Mouse (Mus musculus) c-Kit-positive CD71-positive TER-119-negative erythroid progenitor cells, embryonic 14.5 days (primary cell): ENCODE data around the gene Olfr150.
"Not testable (repeated sequence)": the region's sequence is repeated elsewhere in the genome, so short reads cannot be mapped to it uniquely, and the experiment has no call there.

Experiments used
- DNase-seq: peaks from one replicate; pipeline ENCODE4 v3.0.0-alpha.2; 2013; ENCODE audit warnings: low read depth

Olfr150 gene

GRCm38 (mm10) chr9:39730678-39731077, at the start of gene Olfr150:
Olfr150 (plus strand) TSS chr9:39730978.
- DNase-seq = no peak

- not testable (repeated sequence) for DNase-seq
Measured at GRCm38 (mm10) chr9:39701123-39701522, 29.7 kb upstream of the Olfr150 start.

DNA sequence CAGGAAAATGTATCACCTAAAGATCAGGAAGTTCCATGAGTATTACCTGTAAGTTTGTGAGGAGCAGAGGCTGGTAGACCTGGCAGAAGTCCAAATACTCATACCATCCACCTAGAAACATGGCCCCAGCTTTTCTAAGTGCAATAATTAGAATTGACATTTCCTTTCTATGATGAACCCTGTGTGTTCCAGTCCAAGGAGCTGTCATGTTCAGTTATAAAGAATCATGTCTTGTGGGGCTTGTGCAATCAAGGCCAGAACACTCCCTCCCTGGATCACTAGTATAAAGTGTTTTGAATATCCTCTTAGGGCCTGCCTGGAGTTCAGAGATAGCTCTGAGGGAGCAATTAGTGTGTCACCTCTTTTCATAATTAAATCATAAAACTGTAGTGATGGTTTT, 23.8 kb upstream of the Olfr150 start, which contains the start of gene Olfr149:
Gene Olfr149, minus strand, starts transcription at position 101 of the 400 bp plus-strand sequence.
- no peak for DNase-seq

DNA sequence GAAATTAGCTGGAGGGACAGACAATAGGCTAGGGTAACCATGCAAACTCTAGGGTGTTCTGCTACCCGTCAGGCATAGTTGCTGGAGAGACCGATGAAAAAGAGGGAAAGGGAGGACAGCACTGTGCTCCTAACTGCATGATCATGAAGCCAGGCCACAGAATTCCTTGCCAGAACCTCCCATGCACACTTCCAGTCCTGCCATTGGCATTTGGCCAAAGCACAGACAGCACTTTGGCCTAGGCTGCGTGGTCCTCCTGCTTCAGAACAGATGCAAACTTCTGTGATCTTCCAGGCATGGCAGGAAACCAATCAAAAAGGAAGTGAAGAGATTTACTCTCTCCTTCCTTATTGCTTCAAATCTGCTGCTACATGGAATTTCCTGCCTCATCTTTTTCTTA, 21.8 kb upstream of the Olfr150 start:
- no peak for DNase-seq

DNA sequence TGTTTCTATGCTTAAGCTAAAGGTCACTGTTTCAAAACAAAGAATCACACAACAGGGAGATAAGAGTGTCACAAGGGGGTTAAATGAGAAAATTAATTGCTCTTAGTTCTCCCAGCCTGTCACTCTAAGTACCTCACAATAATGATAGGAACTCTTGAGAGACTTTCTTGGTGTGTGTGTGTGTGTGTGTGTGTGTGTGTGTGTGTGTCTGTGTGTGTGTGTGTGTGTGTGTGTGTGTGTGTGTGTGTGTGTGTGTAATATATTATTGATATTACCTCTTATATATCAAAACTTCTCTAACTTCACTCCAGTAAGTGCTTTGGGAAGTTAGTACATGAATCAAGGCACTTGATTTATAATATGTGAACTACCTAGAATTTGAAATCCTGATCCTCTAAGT, 19.7 kb upstream of the Olfr150 start, which contains the start of gene Olfr965:
Gene Olfr965, plus strand, starts transcription at position 301 of the 400 bp plus-strand sequence.
- DNase-seq = no peak

GRCm38 (mm10) chr9:39740741-39741140, 10.0 kb downstream of the Olfr150 start:
- DNase-seq = no peak

GRCm38 (mm10) chr9:39745949-39746348, 15.2 kb downstream of the Olfr150 start, which contains the start of gene Olfr967:
Olfr967 (plus strand) TSS chr9:39746249.
- DNase-seq = no peak

GRCm38 (mm10) chr9:39746428-39746827, 15.7 kb downstream of the Olfr150 start:
- DNase-seq = no peak

GRCm38 (mm10) chr9:39783153-39783552, 52.4 kb downstream of the Olfr150 start, which contains the start of gene Olfr968:
Olfr968 (minus strand) TSS chr9:39783253.
- DNase-seq = no peak
